Mouse (Mus musculus) CD4-positive naive resting alpha-beta T cell, adult 57 days (primary cell): ENCODE results near the gene Bptf. TPM values are rescaled to one million over a fixed set of nuclear protein-coding genes. Genes with fewer than 3 reads are reported as not detected.

ENCODE experiments used
- total RNA-seq: library from RNA; stranded (reverse); gene quantifications from one replicate; pipeline ENCODE4 v1.2.4, GENCODE M21; 2023

Bptf gene
- total RNA-seq = 162 TPM

GRCm38 (mm10) chr11:107131749-107132421 lies at the start of gene Bptf:
TSS of gene Bptf (minus strand) at chr11:107132127.

DNA sequence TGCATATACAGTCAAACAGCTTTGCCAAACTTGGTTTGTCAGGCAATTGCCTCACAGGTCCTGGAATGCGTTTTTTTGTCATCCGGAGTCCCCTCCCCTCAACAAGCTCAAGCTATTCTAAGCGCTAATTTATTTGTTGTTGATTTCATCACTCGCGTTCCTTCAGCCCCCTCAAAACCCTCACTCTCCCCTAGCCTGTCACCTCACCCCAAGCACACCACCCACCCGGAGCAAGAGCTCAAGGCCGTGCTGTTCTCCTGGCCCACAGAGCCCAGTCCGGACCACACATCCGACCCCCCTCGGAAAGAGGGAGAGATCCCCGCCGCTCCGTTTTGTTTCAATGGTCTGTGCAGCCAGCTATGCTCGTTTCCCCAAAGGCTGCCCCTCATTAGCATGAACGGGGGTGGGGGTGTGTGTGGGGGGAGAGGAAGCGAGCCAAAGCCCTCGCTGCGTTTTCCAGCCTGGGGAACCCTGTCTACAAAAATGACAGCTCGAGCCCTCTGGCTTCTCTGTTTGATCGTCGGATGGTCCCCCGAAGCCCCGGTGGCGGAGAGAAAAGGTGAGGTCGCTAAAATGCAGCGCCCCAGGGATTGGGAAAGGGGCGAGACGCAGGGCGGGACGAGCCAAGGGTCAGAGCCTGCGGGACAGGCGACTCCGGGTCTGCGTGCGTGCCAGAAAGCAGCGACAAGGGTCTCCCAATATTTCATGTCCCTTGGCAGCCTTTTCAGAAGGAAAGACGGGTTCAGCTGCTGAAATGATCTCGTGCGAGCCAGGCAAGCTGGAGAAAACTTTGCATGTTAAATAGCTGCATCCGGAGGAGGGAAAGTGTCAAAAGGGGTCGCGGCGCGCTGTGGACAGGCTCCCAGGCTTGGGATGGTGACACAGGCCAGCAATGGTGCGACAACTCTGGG lies 106.3 kb downstream of the Bptf start, which contains the start of gene 1810010H24Rik:
TSS of gene 1810010H24Rik (plus strand) at position 271 of the 911 bp plus-strand sequence.

GRCm38 (mm10) chr11:106999151-106999948 lies 132.6 kb downstream of the Bptf start, which contains the start of gene Kpna2:
TSS of gene Kpna2 (minus strand) at chr11:106999541.

Other genes with a start within 250 kb of the Bptf start
- 66.1 TPM for gene Smurf2, start 211.4 kb downstream of the Bptf start, total RNA-seq
- gene Kpna2, start 132.6 kb downstream of the Bptf start, total RNA-seq = 17.2 TPM
- gene 1810010H24Rik, start 106.4 kb downstream of the Bptf start, total RNA-seq = not detected
- gene Nol11, start 57.3 kb upstream of the Bptf start, total RNA-seq = 41.0 TPM